8 mouse cellular contexts compared by ENCODE assay signal in genomic region chr10:80322811-80323211, GRCm38 (mm10). TPM values are rescaled to one million over a fixed set of nuclear protein-coding genes. Genes with fewer than 3 reads are reported as not detected.
DNase-seq lines count a peak whose midpoint lies in the region; ATAC-seq lines count a peak whose summit lies in the region.

No protein-coding gene starts in this region.

- H3K27me3 ChIP-seq in hindbrain, embryonic 13.5 days = peaks cover 35% of the 10 kb centered on the region
- H3K27me3 ChIP-seq in liver, embryonic 12.5 days (replicated peaks) = peaks cover under 1% of the 10 kb centered on the region; the same call in 1 of the 2 replicates
- no peaks in the 10 kb centered on the region; the same call in 1 of the 2 replicates for H3K27me3 ChIP-seq in neural tube, embryonic 14.5 days (ENCODE audit: control insufficient read depth, insufficient read depth, low read length)

- H3K4me3 ChIP-seq in hindbrain, embryonic 13.5 days = peak overlapping the region; percentile 45
- peak overlapping the region; percentile 76 for H3K4me3 ChIP-seq in liver, embryonic 12.5 days
- H3K4me3 ChIP-seq in neural tube, embryonic 14.5 days (ENCODE audit: low read depth, low read length) = peak overlapping the region; percentile 37

- peak overlapping the region; percentile 70 for H3K9ac ChIP-seq in hindbrain, embryonic 13.5 days
- peak overlapping the region; percentile 79 for H3K9ac ChIP-seq in liver, embryonic 12.5 days
- peak overlapping the region; percentile 59 for H3K9ac ChIP-seq in neural tube, embryonic 14.5 days (replicated peaks; ENCODE audit: low read depth, low read length)

- H3K27ac ChIP-seq in hindbrain, embryonic 13.5 days = no peak overlapping the region
- peak overlapping the region; percentile 88 for H3K27ac ChIP-seq in liver, embryonic 12.5 days
- H3K27ac ChIP-seq in neural tube, embryonic 14.5 days (ENCODE audit: low read depth, low read length) = no peak overlapping the region

- H3K4me2 ChIP-seq in hindbrain, embryonic 13.5 days = peak overlapping the region; percentile 79
- peak overlapping the region; percentile 99 for H3K4me2 ChIP-seq in liver, embryonic 12.5 days
- H3K4me2 ChIP-seq in neural tube, embryonic 14.5 days (ENCODE audit: low read depth, low read length) = peak overlapping the region; percentile 83

- peak; percentile 32 for DNase-seq in thymus, postnatal 25 days
- DNase-seq in thymus, postnatal 4 days = no peak
- DNase-seq in embryo, embryonic 9.5 days (ENCODE audit: extremely low spot score) = peak; percentile 52
- DNase-seq in right cerebral cortex, adult 2 months (ENCODE audit: low spot score in 2 of 2) = no peak

- no peaks in the 10 kb centered on the region for H3K9me3 ChIP-seq in hindbrain, embryonic 13.5 days
- H3K9me3 ChIP-seq in liver, embryonic 12.5 days (replicated peaks) = no peaks in the 10 kb centered on the region
- H3K9me3 ChIP-seq in neural tube, embryonic 14.5 days (ENCODE audit: control insufficient read depth, low read length) = no peaks in the 10 kb centered on the region

- ATAC-seq in hindbrain, embryonic 13.5 days (ENCODE audit: low FRiP score) = 0 out of 2 replicates have a peak, but pooled peaks have one; percentile 4
- peak; percentile 10 for ATAC-seq in liver, embryonic 12.5 days
- ATAC-seq in neural tube, embryonic 14.5 days (ENCODE audit: low read depth) = 0 out of 2 replicates have a peak, but pooled peaks have one; percentile 2
- no peak for ATAC-seq in erythroid progenitor cell, adult 5-6 weeks (replicated peaks; ENCODE audit: low FRiP score, poor library complexity, severe bottlenecking)

- peaks cover 32% of the 10 kb centered on the region for H3K4me1 ChIP-seq in hindbrain, embryonic 13.5 days (replicated peaks)
- peaks cover 77% of the 10 kb centered on the region for H3K4me1 ChIP-seq in liver, embryonic 12.5 days
- peaks cover 15% of the 10 kb centered on the region for H3K4me1 ChIP-seq in neural tube, embryonic 14.5 days (ENCODE audit: control insufficient read depth, insufficient read depth, low read length)

- peaks cover 14% of the 10 kb centered on the region for H3K36me3 ChIP-seq in hindbrain, embryonic 13.5 days
- peaks cover 17% of the 10 kb centered on the region for H3K36me3 ChIP-seq in liver, embryonic 12.5 days
- H3K36me3 ChIP-seq in neural tube, embryonic 14.5 days (ENCODE audit: control insufficient read depth, insufficient read depth, low read length) = peaks cover 5% of the 10 kb centered on the region; the same call in 1 of the 2 replicates

- WGBS in hindbrain, embryonic 13.5 days = 5% methylated on average over 28 of the region's 28 CpGs
- WGBS in liver, embryonic 12.5 days (ENCODE audit: insufficient replicate concordance) = 3% methylated on average over 28 of the region's 28 CpGs
- WGBS in neural tube, embryonic 14.5 days = 4% methylated on average over 28 of the region's 28 CpGs

RNA-seq across cellular contexts. Expression of gene 2310011J03Rik, which starts 2.5 kb away (rescaled TPM):
- 28.5 and 29.1 TPM in 2 replicates for polyA plus RNA-seq in hindbrain, embryonic 13.5 days (2015; fragmentation: Nextera tagmentation; extraction: Ambion mirVana)
- polyA plus RNA-seq in liver, embryonic 12.5 days (2016; fragmentation: Nextera tagmentation; extraction: Ambion mirVana) = 46.0 and 46.7 TPM in 2 replicates
- 21.3 and 23.8 TPM in 2 replicates for polyA plus RNA-seq in neural tube, embryonic 14.5 days (2014; fragmentation: Nextera tagmentation; extraction: Ambion mirVana)
- total RNA-seq in erythroid progenitor cell, adult 5-6 weeks (2015; ENCODE audit: low replicate concordance) = 7.2 and 13.4 TPM in 2 replicates
- total RNA-seq in erythroid progenitor cell, adult 5-6 weeks (2017; ENCODE audit: low replicate concordance) = 6.1 and 10.8 TPM in 2 replicates

RNA-seq across cellular contexts. Expression of gene Pcsk4, which starts 6.5 kb away (rescaled TPM):
- 1.9 and 2.5 TPM in 2 replicates for polyA plus RNA-seq in hindbrain, embryonic 13.5 days (2015; fragmentation: Nextera tagmentation; extraction: Ambion mirVana)
- 6.9 and 7.2 TPM in 2 replicates for polyA plus RNA-seq in liver, embryonic 12.5 days (2016; fragmentation: Nextera tagmentation; extraction: Ambion mirVana)
- polyA plus RNA-seq in neural tube, embryonic 14.5 days (2014; fragmentation: Nextera tagmentation; extraction: Ambion mirVana) = 4.9 and 5.1 TPM in 2 replicates
- not detected in 2 replicates for total RNA-seq in erythroid progenitor cell, adult 5-6 weeks (2015; ENCODE audit: low replicate concordance)
- 1.0 TPM in 1 of 2 replicates, not detected in the other for total RNA-seq in erythroid progenitor cell, adult 5-6 weeks (2017; ENCODE audit: low replicate concordance)

RNA-seq across cellular contexts. Expression of gene Reep6, which starts 6.9 kb away (rescaled TPM):
- polyA plus RNA-seq in hindbrain, embryonic 13.5 days (2015; fragmentation: Nextera tagmentation; extraction: Ambion mirVana) = 3.1 and 3.5 TPM in 2 replicates
- 61.4 and 61.6 TPM in 2 replicates for polyA plus RNA-seq in liver, embryonic 12.5 days (2016; fragmentation: Nextera tagmentation; extraction: Ambion mirVana)
- polyA plus RNA-seq in neural tube, embryonic 14.5 days (2014; fragmentation: Nextera tagmentation; extraction: Ambion mirVana) = 3.9 and 5.4 TPM in 2 replicates
- 17.2 and 22.3 TPM in 2 replicates for total RNA-seq in erythroid progenitor cell, adult 5-6 weeks (2015; ENCODE audit: low replicate concordance)
- total RNA-seq in erythroid progenitor cell, adult 5-6 weeks (2017; ENCODE audit: low replicate concordance) = 16.8 and 18.2 TPM in 2 replicates

RNA-seq across cellular contexts. Expression of gene Adamtsl5, which starts 25.4 kb away (rescaled TPM):
- polyA plus RNA-seq in hindbrain, embryonic 13.5 days (2015; fragmentation: Nextera tagmentation; extraction: Ambion mirVana) = 0.42 and 0.66 TPM in 2 replicates
- polyA plus RNA-seq in liver, embryonic 12.5 days (2016; fragmentation: Nextera tagmentation; extraction: Ambion mirVana) = 2.4 and 2.9 TPM in 2 replicates
- polyA plus RNA-seq in neural tube, embryonic 14.5 days (2014; fragmentation: Nextera tagmentation; extraction: Ambion mirVana) = 0.09 and 2.5 TPM in 2 replicates
- total RNA-seq in erythroid progenitor cell, adult 5-6 weeks (2015; ENCODE audit: low replicate concordance) = 0.84 TPM in 1 of 2 replicates, not detected in the other
- 0.13 and 30.2 TPM in 2 replicates for total RNA-seq in erythroid progenitor cell, adult 5-6 weeks (2017; ENCODE audit: low replicate concordance)

RNA-seq across cellular contexts. Expression of gene Apc2, which starts 27.0 kb away (rescaled TPM):
- polyA plus RNA-seq in hindbrain, embryonic 13.5 days (2015; fragmentation: Nextera tagmentation; extraction: Ambion mirVana) = 182 and 183 TPM in 2 replicates
- 0.17 and 0.22 TPM in 2 replicates for polyA plus RNA-seq in liver, embryonic 12.5 days (2016; fragmentation: Nextera tagmentation; extraction: Ambion mirVana)
- polyA plus RNA-seq in neural tube, embryonic 14.5 days (2014; fragmentation: Nextera tagmentation; extraction: Ambion mirVana) = 169 and 231 TPM in 2 replicates
- total RNA-seq in erythroid progenitor cell, adult 5-6 weeks (2015; ENCODE audit: low replicate concordance) = not detected in 2 replicates
- 0.13 TPM in 1 of 2 replicates, not detected in the other for total RNA-seq in erythroid progenitor cell, adult 5-6 weeks (2017; ENCODE audit: low replicate concordance)

Comparison
In these comparisons a context has a peak if more than half of its experiments do, and no peak if none do; other contexts are left out.
1. DNase-seq: peak in thymus, postnatal 25 days (single experiment) and embryo, embryonic 9.5 days (single experiment); none in thymus, postnatal 4 days (single experiment) and right cerebral cortex, adult 2 months (0 of 2).
2. Peak in every context shown above with its lines, with median percentiles within 50 percentile points of each other: H3K4me2 ChIP-seq, H3K4me3 ChIP-seq and H3K9ac ChIP-seq.